Mouse (Mus musculus) bone marrow, adult 2 months (tissue): ENCODE results near the gene Olfr994.

Source experiments
- CTCF ChIP-seq: fragments of 200-500 bp; IDR thresholded peaks from 2 replicates; pipeline ENCODE4 v1.5.1; 2011; ENCODE audit warnings: low read length, control low read depth; ENCODE audit not compliant: control insufficient read depth, insufficient read depth
- POLR2A ChIP-seq: fragments of 200-500 bp; IDR thresholded peaks from 2 replicates; pipeline ENCODE4 v1.6.1; 2011; ENCODE audit warnings: low read depth, mild to moderate bottlenecking, control low read depth, low read length, borderline replicate concordance; ENCODE audit not compliant: control insufficient read depth

DNA sequence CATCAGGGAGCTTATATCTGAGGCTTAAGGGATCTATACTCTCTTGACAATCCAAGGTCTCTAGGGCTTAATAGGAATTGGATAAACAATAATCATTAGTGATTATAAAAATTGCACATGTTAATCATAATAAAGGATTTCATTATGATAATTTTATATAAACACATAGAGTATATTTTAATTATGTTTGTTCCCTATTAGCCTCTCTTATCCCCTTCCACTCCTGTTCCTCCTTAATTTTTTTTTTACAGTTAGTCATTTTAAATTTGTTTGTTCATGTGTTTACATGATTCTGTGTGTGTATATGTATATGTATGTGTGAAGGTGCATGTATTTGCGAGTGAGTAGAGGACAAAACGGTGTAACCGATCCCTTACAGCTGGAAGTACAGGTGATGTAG lies at the start of gene Olfr994:
- no peak for TF ChIP-seq POLR2A
- no peak for TF ChIP-seq CTCF
